Mouse (Mus musculus): ENCODE results near the gene Cadm3. TPM values are rescaled to one million over a fixed set of nuclear protein-coding genes. Genes with fewer than 3 reads are reported as not detected.

The Cadm3 gene
- polyA plus RNA-seq, 1 experiment = not detected

DNA sequence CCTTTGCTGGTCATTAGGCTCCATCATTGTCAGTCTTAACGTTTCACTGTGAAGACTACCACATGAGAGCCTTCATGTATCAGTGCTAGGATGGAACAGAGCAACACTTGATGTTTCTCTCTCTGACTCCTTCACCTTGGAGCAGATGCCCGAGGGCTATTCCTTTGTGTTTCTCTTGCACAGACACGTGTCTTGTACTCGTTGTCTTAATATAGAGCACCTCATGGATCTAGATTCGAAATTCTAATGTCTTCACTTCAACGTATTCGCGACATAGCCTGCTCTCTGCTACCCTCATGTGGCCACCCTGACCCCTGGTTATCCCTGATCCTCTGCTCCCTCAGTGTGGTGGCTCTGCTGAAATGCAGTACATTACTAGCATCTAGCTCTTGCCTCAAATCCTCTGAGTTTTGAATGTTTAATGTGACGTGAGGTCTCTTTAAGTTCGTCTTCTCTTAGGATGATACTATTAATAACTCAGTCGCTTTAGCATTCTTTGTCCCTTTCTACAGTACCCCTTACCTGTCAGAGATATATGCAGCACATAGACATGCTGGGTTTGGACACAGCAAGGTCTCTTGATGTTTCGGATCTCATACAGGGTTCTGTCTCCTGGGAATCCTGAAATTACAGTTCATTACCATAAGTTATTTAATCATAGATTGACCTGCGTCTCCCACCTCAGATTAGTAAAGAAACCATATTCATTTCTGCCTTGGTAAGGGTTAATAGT is 10.1 kb upstream of the Cadm3 start:
- Histone ChIP-seq H3K4me3 (ENCODE audit: insufficient read depth, low read length) (no peak overlapping the region), H3K27ac (ENCODE audit: insufficient read depth, low read depth, low read length) (no peak overlapping the region), H3K4me1 (ENCODE audit: control insufficient read depth, insufficient read depth, low read length) (no peaks in the 10 kb centered on the region)
- TF ChIP-seq CTCF (IDR thresholded peaks at IDR 0.05; ENCODE audit: low read depth, low read length) = peak; percentile 42; the same call in 1 of the 2 replicates
- TF ChIP-seq POLR2A (IDR thresholded peaks at IDR 0.05; ENCODE audit: borderline replicate concordance, low read depth, low read length) = no peak

DNA sequence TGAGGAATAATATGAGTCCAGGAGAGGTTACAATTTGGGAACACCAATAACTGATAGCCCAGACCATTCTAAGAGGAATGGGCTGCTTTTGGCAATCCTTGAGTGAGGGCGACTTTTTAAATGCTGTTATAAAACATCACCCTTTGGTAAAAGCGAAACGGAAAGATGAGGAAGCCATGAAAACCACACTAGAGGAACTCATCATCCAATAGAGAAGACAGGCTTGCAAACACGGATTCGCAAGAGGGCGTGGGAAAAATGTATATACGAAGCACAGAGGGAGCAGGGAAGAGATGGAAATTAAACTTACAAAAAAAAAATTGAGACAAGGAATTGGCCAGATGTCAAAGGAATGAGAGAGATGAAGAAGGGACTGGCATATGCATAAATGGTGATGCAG is 6.5 kb upstream of the Cadm3 start:
- TF ChIP-seq POLR2A (IDR thresholded peaks at IDR 0.05; ENCODE audit: borderline replicate concordance, low read depth, low read length) = no peak
- TF ChIP-seq CTCF (IDR thresholded peaks at IDR 0.05; ENCODE audit: low read depth, low read length) = no peak
- Histone ChIP-seq H3K4me3 (ENCODE audit: insufficient read depth, low read length) (no peak overlapping the region), H3K27ac (ENCODE audit: insufficient read depth, low read depth, low read length) (no peak overlapping the region), H3K4me1 (ENCODE audit: control insufficient read depth, insufficient read depth, low read length) (no peaks in the 10 kb centered on the region)

DNA sequence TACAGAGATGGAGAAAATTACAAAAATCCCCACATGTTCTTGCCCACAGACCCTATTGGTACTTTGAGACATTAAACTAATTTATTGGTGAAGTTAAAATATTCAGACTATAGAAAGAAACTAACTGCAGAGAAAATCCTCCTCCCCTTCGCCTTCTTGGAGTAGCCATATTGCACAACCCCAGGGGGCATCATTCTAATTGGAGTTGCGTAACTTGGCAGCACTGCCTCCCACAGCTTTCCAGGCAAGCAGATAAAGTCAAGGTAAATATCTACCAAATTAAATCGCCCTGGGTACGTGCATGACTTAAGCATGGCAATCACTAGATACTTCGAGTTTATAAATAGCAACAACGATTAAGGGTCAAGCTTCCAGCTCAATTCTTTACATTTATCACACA is 4.1 kb upstream of the Cadm3 start:
- TF ChIP-seq CTCF (IDR thresholded peaks at IDR 0.05; ENCODE audit: low read depth, low read length) = no peak
- Histone ChIP-seq H3K4me1 (ENCODE audit: control insufficient read depth, insufficient read depth, low read length) (no peaks in the 10 kb centered on the region), H3K4me3 (ENCODE audit: insufficient read depth, low read length) (no peak overlapping the region), H3K27ac (ENCODE audit: insufficient read depth, low read depth, low read length) (no peak overlapping the region)

DNA sequence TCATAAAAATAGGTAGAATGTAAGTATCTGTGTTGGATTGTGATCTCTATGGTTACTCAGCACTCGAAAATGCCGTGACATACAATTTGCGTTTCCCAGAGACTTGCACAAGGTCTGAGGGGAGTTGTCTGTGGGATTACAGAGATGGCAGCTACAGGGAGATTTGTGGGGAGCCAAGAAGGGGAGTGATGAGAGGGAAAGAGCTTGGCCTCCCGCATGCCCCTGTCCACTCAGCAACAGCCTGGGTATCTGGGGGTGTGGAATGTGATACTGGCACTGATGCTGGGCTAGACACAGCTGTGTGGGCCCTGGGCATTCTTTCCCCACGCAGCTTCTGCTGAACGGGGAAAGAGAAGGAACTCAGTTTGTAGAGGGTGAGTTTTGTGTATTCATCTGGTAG is 3.0 kb upstream of the Cadm3 start:
- H3K4me3 ChIP-seq (ENCODE audit: insufficient read depth, low read length) = no peak overlapping the region
- TF ChIP-seq POLR2A (IDR thresholded peaks at IDR 0.05; ENCODE audit: borderline replicate concordance, low read depth, low read length) (no peak), CTCF (IDR thresholded peaks at IDR 0.05; ENCODE audit: low read depth, low read length) (no peak)
- peaks cover 5% of the 10 kb centered on the region; the same call in 1 of the 2 replicates for H3K4me1 ChIP-seq (ENCODE audit: control insufficient read depth, insufficient read depth, low read length)
- H3K27ac ChIP-seq (ENCODE audit: insufficient read depth, low read depth, low read length) = no peak overlapping the region

DNA sequence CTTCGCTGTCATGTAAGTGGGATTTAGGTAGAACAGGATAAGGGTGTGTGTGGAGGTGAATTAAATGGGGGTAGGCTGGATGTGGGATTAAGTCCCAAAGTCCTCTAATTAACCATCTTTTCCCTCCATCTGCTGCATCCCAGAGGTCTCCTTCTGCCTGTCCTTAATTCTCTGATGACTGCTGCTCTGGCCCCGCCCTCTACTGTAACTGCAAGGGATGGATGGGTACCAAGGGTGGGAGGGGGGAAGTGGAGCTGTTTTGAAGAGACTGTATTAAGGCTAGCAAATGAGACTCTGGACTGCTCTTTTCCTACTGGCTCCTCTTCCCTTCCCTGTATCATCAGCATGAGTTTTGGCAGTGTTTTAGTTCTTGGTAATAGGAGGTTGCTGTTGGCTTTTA is 2.1 kb upstream of the Cadm3 start:
- no peak overlapping the region for H3K27ac ChIP-seq (ENCODE audit: insufficient read depth, low read depth, low read length)
- TF ChIP-seq CTCF (IDR thresholded peaks at IDR 0.05; ENCODE audit: low read depth, low read length) = no peak
- no peak for TF ChIP-seq POLR2A (IDR thresholded peaks at IDR 0.05; ENCODE audit: borderline replicate concordance, low read depth, low read length)
- H3K4me1 ChIP-seq (ENCODE audit: control insufficient read depth, insufficient read depth, low read length) = peaks cover 6% of the 10 kb centered on the region; the same call in 1 of the 2 replicates

DNA sequence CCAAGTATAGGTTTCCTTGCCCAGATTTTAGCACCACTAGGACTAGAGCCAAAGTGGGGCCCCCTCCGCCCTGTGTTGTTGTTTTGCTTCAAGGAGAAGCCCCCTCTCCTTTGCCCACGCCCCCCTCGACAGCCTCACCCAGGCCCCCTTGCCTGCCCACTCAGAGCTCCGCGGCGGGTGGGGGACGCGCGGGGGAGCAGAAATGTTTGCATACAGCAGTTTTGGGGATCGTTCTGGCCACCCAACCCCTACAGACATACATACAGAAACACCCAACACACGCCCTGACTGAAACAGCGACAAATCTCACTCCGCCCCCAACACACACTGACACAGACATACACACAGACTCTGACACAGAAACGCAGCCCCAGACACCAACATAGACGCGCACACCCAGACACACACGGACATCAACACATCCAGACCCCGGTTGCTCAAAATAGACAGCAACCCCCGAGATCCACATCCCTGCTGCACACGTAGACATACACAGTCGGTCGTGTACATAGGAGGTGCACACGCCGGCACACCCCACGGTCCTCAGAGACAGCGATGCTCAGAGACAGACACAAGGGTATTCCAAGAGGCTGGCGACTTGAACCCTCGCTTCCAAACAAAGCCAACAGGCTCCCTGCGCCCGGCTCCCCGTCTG is 667 bp downstream of the Cadm3 start:
- TF ChIP-seq POLR2A (IDR thresholded peaks at IDR 0.05; ENCODE audit: borderline replicate concordance, low read depth, low read length) = no peak
- TF ChIP-seq CTCF (IDR thresholded peaks at IDR 0.05; ENCODE audit: low read depth, low read length) = no peak
- Histone ChIP-seq H3K4me1 (ENCODE audit: control insufficient read depth, insufficient read depth, low read length) (peaks cover 6% of the 10 kb centered on the region; the same call in 1 of the 2 replicates), H3K4me3 (ENCODE audit: insufficient read depth, low read length) (peak overlapping the region; percentile 44), H3K27ac (ENCODE audit: insufficient read depth, low read depth, low read length) (no peak overlapping the region)

More for the DNA sequence above, 2.1 kb upstream of the Cadm3 start:
- H3K4me3 ChIP-seq (ENCODE audit: insufficient read depth, low read length) = no peak overlapping the region

DNA sequence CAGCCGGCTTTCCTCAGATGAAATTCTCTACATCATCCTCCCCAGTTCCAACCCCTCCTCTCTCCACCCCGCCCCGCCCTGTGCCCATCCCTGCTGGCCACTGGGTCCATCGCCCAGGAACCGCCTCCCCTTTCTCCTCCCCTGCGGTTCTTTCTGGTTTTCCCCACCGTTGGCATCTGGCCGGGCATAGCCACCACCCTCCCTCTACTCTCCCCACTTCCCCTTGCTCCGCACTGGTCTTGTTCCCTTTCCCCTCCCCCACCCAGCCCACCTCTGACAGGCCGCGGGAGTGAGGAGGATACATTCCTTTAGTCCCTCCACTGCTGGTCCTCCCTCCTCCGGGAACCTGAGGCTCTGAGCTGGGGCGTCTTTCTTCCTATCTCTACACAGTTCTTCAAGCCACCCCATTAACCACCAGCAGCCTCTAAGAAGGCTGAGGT is 1.5 kb downstream of the Cadm3 start:
- H3K4me3 ChIP-seq (ENCODE audit: insufficient read depth, low read length) = no peak overlapping the region
- H3K4me1 ChIP-seq (ENCODE audit: control insufficient read depth, insufficient read depth, low read length) = peaks cover 6% of the 10 kb centered on the region; the same call in 1 of the 2 replicates
- H3K27ac ChIP-seq (ENCODE audit: insufficient read depth, low read depth, low read length) = no peak overlapping the region
- TF ChIP-seq CTCF (IDR thresholded peaks at IDR 0.05; ENCODE audit: low read depth, low read length) (no peak), POLR2A (IDR thresholded peaks at IDR 0.05; ENCODE audit: borderline replicate concordance, low read depth, low read length) (no peak)

DNA sequence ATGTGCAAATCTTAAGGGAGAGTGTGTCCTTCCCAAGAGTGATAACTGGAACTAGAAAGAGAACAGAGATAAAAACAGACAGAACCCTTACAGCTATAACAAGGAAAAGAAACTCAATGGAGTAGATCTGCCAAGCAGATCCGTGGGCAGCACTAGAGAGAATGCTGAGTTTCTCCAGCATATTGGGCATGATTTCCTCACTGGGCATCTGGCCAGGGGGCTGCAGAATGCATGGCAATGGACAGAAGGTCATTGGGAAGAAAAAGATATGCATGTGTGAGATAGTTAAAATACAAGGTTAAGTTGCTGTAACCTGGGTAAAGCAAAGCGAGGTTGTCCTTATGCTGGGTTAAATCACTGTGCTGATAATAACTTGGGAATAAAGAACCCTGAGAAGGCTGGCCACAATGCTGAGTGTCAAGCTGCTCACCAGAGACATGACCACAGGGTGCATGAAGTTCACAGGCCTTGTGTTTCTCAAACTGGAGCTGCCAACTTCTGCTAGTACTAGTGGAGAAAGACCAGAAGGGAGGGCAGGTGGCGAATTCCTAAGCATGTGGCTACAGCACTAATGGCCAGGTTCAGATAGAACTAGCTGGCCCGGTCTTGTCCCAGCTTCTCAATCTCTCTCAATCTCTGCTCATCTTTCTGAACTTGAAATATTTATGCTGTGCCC is 3.2 kb downstream of the Cadm3 start:
- no peak overlapping the region for H3K27ac ChIP-seq (ENCODE audit: insufficient read depth, low read depth, low read length)
- TF ChIP-seq POLR2A (IDR thresholded peaks at IDR 0.05; ENCODE audit: borderline replicate concordance, low read depth, low read length) = no peak
- no peak for TF ChIP-seq CTCF (IDR thresholded peaks at IDR 0.05; ENCODE audit: low read depth, low read length)

DNA sequence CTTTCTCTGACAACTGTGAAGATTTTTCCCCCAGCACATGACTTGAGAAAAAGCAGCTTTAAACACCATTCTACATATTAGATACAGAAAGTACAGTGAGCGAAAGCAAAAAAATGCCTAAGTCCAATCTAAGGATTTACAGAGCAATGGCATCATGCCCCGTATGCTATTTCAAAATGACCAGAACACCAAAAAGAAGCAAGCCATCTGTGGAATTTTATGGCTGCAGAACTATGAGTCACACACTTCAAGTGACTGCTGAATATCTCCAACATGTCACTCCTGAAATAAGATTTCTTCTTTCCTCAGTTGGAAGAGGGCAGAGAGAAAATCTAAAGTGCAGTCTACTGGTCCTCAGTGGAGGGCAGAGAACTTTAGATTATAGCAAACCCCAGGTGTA is 4.1 kb downstream of the Cadm3 start:
- Histone ChIP-seq H3K27ac (ENCODE audit: insufficient read depth, low read depth, low read length) (no peak overlapping the region), H3K4me1 (ENCODE audit: control insufficient read depth, insufficient read depth, low read length) (peaks cover 6% of the 10 kb centered on the region; the same call in 1 of the 2 replicates), H3K4me3 (ENCODE audit: insufficient read depth, low read length) (no peak overlapping the region)
- TF ChIP-seq CTCF (IDR thresholded peaks at IDR 0.05; ENCODE audit: low read depth, low read length) = no peak
- TF ChIP-seq POLR2A (IDR thresholded peaks at IDR 0.05; ENCODE audit: borderline replicate concordance, low read depth, low read length) = no peak

More for the DNA sequence above, 3.2 kb downstream of the Cadm3 start:
- Histone ChIP-seq H3K4me1 (ENCODE audit: control insufficient read depth, insufficient read depth, low read length) (peaks cover 6% of the 10 kb centered on the region; the same call in 1 of the 2 replicates), H3K4me3 (ENCODE audit: insufficient read depth, low read length) (no peak overlapping the region)

DNA sequence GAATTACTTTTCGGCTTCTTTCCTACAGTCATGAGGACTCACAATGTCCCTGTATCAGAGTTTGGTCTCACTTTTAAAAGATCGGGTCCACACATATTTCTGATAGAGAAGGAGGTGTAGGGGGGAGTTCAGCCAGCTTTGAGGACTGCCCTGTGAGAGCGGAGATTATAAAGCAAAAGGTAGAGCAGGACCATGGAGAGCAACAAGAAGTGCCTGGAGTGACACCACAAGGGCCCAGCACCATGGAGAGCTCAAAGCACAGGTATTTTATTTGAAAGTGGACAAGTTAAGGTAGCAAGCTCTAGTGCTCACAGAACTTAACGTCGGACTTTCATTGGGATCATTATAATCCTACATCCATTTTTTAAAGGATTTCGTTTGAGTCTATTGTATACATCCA is 5.8 kb downstream of the Cadm3 start:
- Histone ChIP-seq H3K4me1 (ENCODE audit: control insufficient read depth, insufficient read depth, low read length) (peaks cover 6% of the 10 kb centered on the region; the same call in 1 of the 2 replicates), H3K4me3 (ENCODE audit: insufficient read depth, low read length) (no peak overlapping the region), H3K27ac (ENCODE audit: insufficient read depth, low read depth, low read length) (no peak overlapping the region)
- TF ChIP-seq CTCF (IDR thresholded peaks at IDR 0.05; ENCODE audit: low read depth, low read length) (no peak), POLR2A (IDR thresholded peaks at IDR 0.05; ENCODE audit: borderline replicate concordance, low read depth, low read length) (no peak)
